Mouse (Mus musculus) forebrain, embryonic 11.5 days (tissue): ENCODE measurements around the gene Gm8126. TPM values are rescaled to one million over a fixed set of nuclear protein-coding genes. Genes with fewer than 3 reads are reported as not detected.
A peak's percentile ranks its signal among the peaks of the same experiment; 100 is the strongest.
"Not testable (repeated sequence)": the region's sequence is repeated elsewhere in the genome, so short reads cannot be mapped to it uniquely, and the experiment has no call there.

Experiments used
- ATAC-seq: fragments of 200-750 bp; cut with Nextera tagmentation; replicated peaks from 2 replicates; pipeline ENCODE4 v1.8.0; 2017; ENCODE audit warnings: moderate TSS enrichment; ENCODE audit not compliant: low FRiP score
- DNase-seq: peaks from one replicate; pipeline ENCODE4 v3.0.0-alpha.2; 2017; ENCODE audit warnings: low spot score
- H3K27ac ChIP-seq: fragments of 300-500 bp; sonication (generic); 2 replicates; pipeline ENCODE4 v1.5.1; 2014; ENCODE audit warnings: low read depth, low read length
- H3K27me3 ChIP-seq: fragments of 300-500 bp; sonication (generic); 2 replicates; pipeline ENCODE4 v1.6.1; 2014; ENCODE audit warnings: mild to moderate bottlenecking, low read length, mixed read lengths; ENCODE audit not compliant: control insufficient read depth, insufficient read depth
- H3K36me3 ChIP-seq: fragments of 300-500 bp; sonication (generic); 2 replicates; pipeline ENCODE4 v1.6.1; 2014; ENCODE audit warnings: mild to moderate bottlenecking, low read length, moderate library complexity, mixed read lengths; ENCODE audit not compliant: control insufficient read depth, insufficient read depth
- H3K4me1 ChIP-seq: fragments of 300-500 bp; sonication (generic); replicated peaks from 2 replicates; pipeline ENCODE4 v1.6.1; 2014; ENCODE audit warnings: low read length, mixed read lengths; ENCODE audit not compliant: control insufficient read depth, insufficient read depth
- H3K4me2 ChIP-seq: fragments of 300-500 bp; sonication (generic); 2 replicates; pipeline ENCODE4 v1.6.1; 2014; ENCODE audit warnings: low read depth, mild to moderate bottlenecking, low read length, moderate library complexity, mixed read lengths; ENCODE audit not compliant: severe bottlenecking
- H3K4me3 ChIP-seq: fragments of 300-500 bp; sonication (generic); 2 replicates; pipeline ENCODE4 v1.5.1; 2014; ENCODE audit warnings: low read depth, low read length
- H3K9ac ChIP-seq: fragments of 300-500 bp; sonication (generic); 2 replicates; pipeline ENCODE4 v1.6.1; 2014; ENCODE audit warnings: low read length
- H3K9me3 ChIP-seq: fragments of 300-500 bp; sonication (generic); 2 replicates; pipeline ENCODE4 v1.6.1; 2016; ENCODE audit warnings: low read length, mixed read lengths; ENCODE audit not compliant: control insufficient read depth
- WGBS: fragments of 180-500 bp; shearing (Covaris S2); extraction: QIAGEN DNeasy Blood & Tissue Kit; methylation state at CpG from one replicate; pipeline ENCODE4 v1.1.7; 2014; 5-methylcytosine and 5-hydroxymethylcytosine counted together
- polyA plus RNA-seq: library from polyadenylated mRNA; unstranded; fragments of >200 nt; fragmentation: Nextera tagmentation; extraction: Ambion mirVana; gene quantifications from 2 replicates; pipeline ENCODE4 v1.2.1, GENCODE M21; 2014

Gm8126 gene
- polyA plus RNA-seq, 1 experiment from 2014 or later: not detected

- not testable (repeated sequence) for H3K27ac ChIP-seq, H3K36me3 ChIP-seq, DNase-seq, H3K4me2 ChIP-seq, ATAC-seq, H3K27me3 ChIP-seq, H3K4me3 ChIP-seq, H3K9me3 ChIP-seq, H3K4me1 ChIP-seq, H3K9ac ChIP-seq
- WGBS: 76% methylated on average over 3 of the region's 3 CpGs
Measured at GRCm38 (mm10) chr14:43269211-43269610, 10.8 kb downstream of the Gm8126 start.

GRCm38 (mm10) chr14:43273161-43273560, 14.7 kb downstream of the Gm8126 start:
- not testable (repeated sequence) for H3K27me3 ChIP-seq, H3K36me3 ChIP-seq, ATAC-seq, H3K4me1 ChIP-seq, H3K9me3 ChIP-seq, H3K9ac ChIP-seq, H3K4me2 ChIP-seq, DNase-seq, H3K4me3 ChIP-seq, H3K27ac ChIP-seq
- 70% methylated on average over 1 of the region's 1 CpGs for WGBS

- H3K27me3 ChIP-seq, H3K36me3 ChIP-seq, H3K4me1 ChIP-seq, H3K4me2 ChIP-seq, H3K27ac ChIP-seq, ATAC-seq, H3K9ac ChIP-seq, H3K9me3 ChIP-seq, H3K4me3 ChIP-seq: not testable (repeated sequence)
- DNase-seq: peak; percentile 23
- 85% methylated on average over 8 of the region's 8 CpGs for WGBS
Measured at GRCm38 (mm10) chr14:43274986-43275511, 16.6 kb downstream of the Gm8126 start, which contains the start of gene Gm9732. Gene Gm9732, plus strand, starts transcription at chr14:43275036.

GRCm38 (mm10) chr14:43275752-43276151, 17.3 kb downstream of the Gm8126 start:
- not testable (repeated sequence) for DNase-seq, ATAC-seq, H3K4me3 ChIP-seq, H3K27ac ChIP-seq, H3K4me2 ChIP-seq, H3K4me1 ChIP-seq, H3K36me3 ChIP-seq, H3K27me3 ChIP-seq, H3K9ac ChIP-seq, H3K9me3 ChIP-seq
- WGBS: 85% methylated on average over 1 of the region's 1 CpGs

GRCm38 (mm10) chr14:43277468-43277867, 19.0 kb downstream of the Gm8126 start:
- H3K36me3 ChIP-seq, H3K4me3 ChIP-seq, H3K4me1 ChIP-seq, H3K9me3 ChIP-seq, DNase-seq, H3K27me3 ChIP-seq, H3K9ac ChIP-seq, ATAC-seq, H3K27ac ChIP-seq, H3K4me2 ChIP-seq: not testable (repeated sequence)
- 62% methylated on average over 2 of the region's 2 CpGs for WGBS

DNA sequence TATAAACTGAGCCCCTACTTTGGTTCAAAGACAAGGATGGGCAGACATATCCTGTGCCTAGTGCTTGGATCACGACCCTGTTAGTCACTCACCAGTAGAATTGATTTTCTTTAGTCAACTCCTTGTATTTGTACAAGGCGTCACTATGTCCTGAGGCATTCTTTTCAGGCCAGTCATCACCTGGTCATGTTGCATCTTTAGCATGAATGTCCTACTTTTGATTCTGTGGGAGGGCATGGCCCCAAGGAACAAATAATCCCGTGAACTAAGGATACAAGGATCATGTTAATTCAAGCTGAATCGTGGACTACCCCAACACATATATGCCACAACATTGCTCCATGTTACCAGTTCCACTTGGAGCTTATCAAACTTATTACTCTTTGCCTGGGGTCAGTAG, 19.7 kb downstream of the Gm8126 start:
- not testable (repeated sequence) for H3K4me2 ChIP-seq, H3K27me3 ChIP-seq, ATAC-seq, H3K9ac ChIP-seq, DNase-seq, H3K4me1 ChIP-seq, H3K9me3 ChIP-seq, H3K27ac ChIP-seq, H3K4me3 ChIP-seq, H3K36me3 ChIP-seq
- WGBS: 75% methylated on average over 4 of the region's 4 CpGs

DNA sequence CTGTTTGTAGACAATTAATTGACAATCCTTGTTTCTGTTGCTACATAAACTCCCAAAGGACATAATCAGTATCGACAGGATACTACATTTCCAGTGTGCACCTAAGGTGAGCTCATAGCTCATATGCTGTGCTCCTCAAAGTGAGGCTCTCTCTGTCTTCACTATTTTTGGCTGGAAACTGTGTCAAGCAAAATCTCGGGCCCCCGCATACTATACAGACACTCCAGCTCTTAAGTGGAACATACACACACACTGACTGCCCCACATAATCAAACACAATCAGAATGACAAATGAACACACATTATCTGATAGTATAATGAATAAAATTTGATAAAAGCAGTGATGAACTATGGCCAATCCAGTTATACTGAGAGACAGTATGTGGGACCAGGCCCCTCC, 20.2 kb downstream of the Gm8126 start:
- DNase-seq, H3K27me3 ChIP-seq, H3K4me3 ChIP-seq, H3K9ac ChIP-seq, H3K9me3 ChIP-seq, ATAC-seq, H3K4me2 ChIP-seq, H3K27ac ChIP-seq, H3K36me3 ChIP-seq, H3K4me1 ChIP-seq: not testable (repeated sequence)
- 97% methylated on average over 3 of the region's 3 CpGs for WGBS

DNA sequence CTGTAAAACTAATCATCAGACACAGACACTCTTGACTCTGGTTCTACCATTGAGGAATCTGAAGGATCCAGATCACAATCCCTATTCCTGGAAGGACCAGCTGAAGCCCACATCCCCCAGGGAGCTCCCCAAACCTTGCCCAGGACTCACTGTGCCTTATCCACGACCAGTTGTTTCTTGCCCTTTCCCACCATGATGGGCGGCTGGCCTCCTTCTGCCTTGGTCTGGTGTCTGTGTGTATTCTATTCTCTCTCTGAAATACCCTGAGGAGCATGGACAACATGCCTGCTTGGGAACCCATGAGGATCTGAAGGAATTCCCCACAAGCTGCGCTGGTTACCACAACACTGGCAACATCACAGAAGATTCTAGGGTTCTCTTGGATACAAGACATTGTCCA, 35.1 kb downstream of the Gm8126 start, which contains the start of gene Gm8127:
Gene Gm8127 (minus strand): TSS at position 330 of the 400 bp plus-strand sequence.
- H3K4me2 ChIP-seq, H3K27ac ChIP-seq, H3K9me3 ChIP-seq, H3K9ac ChIP-seq, ATAC-seq, H3K4me1 ChIP-seq, H3K4me3 ChIP-seq, H3K27me3 ChIP-seq, H3K36me3 ChIP-seq, DNase-seq: not testable (repeated sequence)
- WGBS: 77% methylated on average over 3 of the region's 3 CpGs
